Mouse (Mus musculus): ENCODE measurements around the gene Pop5.

Gene Pop5

GRCm38 (mm10) chr5:115214864-115215263 lies 20.8 kb upstream of the Pop5 start:
- no peak for DNase-seq (ENCODE audit: low read depth)

GRCm38 (mm10) chr5:115215273-115216185 lies 20.1 kb upstream of the Pop5 start:
- DNase-seq (ENCODE audit: low read depth): no peak

DNA sequence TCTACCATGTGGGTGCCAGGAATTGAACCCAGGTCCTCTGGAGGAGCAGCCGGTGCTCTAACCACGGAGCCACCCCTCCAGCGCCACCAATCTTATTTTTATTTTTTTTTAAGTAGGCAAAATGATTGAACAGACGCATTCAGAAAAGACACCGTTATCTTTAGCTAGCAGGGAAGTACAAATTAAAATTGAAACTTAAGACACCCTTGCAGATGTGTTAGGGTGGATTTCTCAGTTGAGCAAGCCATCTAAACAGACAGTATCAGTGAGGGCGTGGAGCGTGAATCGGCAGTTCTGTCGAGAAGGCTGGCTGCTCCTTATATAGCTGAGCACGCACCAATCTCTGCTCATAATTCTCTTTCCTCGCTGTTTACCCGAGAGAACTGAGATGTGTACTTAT lies 17.6 kb upstream of the Pop5 start:
- no peak for DNase-seq (ENCODE audit: low read depth)

DNA sequence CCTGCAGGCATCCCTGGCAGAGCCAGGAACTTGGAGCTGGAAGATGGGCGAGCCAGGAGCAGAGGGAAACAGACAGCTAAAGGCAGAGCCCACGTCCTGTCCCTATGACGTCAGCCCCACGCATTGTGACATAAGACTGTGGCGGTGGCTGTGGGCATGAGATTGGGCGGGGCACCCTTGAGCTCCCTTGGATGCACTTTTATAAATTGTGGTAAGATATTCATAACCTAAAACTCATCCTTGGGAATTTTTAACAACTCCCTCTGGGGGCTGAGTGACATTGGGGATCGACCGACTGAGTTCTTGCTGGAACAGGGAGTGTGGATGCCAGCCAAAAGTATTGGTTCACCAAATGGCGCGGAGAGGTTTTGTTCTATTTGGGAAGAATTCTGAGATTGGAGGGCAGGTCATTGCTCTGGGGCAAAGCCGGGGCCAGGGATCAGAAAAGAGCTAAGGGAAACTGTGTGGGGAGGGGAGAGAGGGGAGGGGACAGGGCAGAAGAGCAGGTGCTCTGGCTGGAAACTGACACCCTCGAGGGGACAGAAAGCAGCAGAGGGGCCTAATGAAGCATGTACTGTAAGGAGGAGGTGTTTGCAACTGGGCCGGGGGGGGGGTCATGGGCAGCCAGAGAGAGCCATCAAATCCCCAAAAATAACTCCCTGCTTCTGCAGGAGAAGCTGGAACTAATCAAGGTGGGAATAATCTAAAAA lies 14.6 kb upstream of the Pop5 start:
- DNase-seq (ENCODE audit: low read depth): no peak

DNA sequence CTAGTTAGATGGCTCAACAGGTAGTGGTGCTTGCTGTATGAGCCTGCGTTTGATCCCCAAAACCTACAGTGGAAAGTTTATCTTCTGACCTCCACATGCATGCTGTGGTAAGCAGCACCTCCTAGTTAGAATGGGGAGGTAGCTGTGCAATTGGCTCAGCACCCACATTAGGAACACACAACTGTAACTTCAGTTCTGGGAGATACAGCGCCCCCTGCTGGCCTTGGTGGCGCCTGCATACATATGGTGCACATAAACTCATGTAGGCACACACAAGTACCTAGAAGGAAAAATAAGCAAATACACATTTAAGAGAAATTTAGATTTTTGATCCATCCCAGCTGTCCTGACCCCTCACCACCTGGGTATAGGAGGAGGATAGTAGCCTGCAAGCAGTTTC lies 13.2 kb upstream of the Pop5 start:
- no peak for DNase-seq (ENCODE audit: low read depth)

DNA sequence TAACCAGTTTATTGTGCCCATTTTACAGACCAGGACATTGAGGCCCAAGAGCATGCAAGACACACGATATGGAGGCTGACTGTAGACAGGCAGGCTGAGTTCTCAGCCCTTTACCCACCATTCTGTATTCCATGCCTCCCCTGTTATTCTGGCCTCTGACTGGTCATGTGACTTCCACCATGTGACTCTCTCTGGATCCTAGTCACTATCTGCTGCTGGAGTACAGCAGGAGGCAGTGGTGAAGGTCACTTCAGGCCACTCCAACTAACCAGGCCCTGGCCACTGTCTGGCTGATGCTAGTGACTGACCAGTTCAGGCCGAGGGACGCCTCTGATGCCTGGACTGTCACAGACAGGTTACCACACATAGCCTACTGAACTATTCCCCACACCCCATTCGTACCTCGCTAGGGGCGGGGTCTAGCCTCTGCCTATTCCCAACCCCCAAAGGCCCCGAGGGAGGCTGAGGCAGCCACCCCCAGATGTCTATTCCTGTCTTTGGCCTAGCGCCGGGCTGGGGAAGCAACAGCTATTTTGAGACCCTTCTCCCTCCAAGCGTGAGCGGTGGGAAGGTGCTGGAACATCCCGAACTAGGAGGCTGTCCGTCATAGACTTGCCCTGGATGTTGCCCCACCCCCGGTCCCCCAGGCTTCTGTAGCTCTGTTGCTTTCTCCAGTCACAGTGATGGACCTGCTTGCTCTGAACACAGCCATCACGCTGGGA lies 4.6 kb upstream of the Pop5 start:
- no peak for DNase-seq (ENCODE audit: low read depth)

- DNase-seq (ENCODE audit: low read depth): no peak
Observed at GRCm38 (mm10) chr5:115231552-115232120, 4.0 kb upstream of the Pop5 start.

DNA sequence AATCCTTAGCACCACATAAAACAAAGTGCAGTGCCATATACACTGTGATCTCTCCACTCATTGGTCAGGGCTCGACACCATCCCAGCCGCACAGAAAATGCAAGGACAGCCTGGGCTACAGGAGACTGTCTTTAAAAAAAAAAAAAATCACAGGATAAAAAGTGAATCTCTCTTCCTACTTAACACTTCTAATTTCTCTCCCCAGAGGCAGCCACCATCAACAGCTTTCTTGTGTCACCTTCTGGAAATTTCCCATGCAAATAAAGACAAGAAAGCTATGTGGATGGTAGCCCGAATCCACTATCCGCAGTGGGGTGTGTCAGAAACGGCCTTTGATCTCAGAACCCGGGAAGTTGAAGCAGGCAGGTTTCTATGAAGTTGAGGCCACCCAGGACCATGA lies 3.1 kb upstream of the Pop5 start:
- no peak for DNase-seq (ENCODE audit: low read depth)

- no peak for DNase-seq (ENCODE audit: low read depth)
Observed at GRCm38 (mm10) chr5:115233031-115233780, 2.4 kb upstream of the Pop5 start.

GRCm38 (mm10) chr5:115234519-115234918 lies 1.1 kb upstream of the Pop5 start:
- no peak for DNase-seq (ENCODE audit: low read depth)

DNA sequence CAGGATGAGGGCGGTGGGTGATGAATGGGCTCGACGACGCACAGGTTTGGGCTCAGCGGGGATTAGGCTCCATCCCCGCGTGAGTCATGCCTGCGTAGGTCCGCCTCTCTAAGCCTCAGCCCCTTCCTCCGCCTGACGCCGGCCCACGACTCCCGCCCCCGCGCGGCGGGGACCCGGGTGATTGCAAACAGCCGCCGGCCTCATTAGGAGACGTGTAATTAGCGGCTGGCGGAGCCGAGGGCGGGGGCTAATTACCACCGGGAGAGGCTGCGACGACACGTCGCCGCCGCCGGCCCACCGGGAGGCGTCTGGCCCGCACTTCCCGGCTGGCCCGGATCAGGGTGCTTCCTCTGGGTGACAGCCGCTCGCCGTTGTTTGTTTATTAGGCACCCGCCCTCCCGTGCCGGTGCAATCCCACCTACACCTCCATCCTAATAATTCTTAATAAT lies 289 bp upstream of the Pop5 start:
- peak; percentile 78 for DNase-seq (ENCODE audit: low read depth)

GRCm38 (mm10) chr5:115237803-115238728 lies 2.4 kb downstream of the Pop5 start:
- DNase-seq (ENCODE audit: low read depth): peak; percentile 94

DNA sequence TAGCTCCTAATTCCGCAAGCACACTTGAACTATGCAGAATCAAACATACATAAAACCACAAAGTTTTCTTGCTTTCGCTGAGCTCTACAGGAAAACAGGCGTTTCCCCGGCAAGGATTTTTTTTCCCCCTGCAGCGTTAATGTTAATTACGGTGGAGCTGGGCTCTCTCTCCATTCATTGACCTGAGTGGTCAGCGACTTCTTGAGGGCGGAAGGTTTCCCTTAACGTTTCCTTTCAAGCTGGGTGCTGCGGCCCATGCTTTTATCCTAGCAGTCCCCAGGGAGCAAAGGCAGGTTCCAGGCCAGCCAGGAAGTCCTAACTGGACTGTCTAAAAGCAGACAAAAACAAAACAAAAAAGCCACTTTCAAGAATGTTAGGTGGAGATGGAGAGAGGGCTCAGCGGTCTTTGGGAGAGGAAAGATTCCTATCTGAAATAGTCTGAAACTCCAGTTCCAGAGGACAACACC lies 3.1 kb downstream of the Pop5 start:
- DNase-seq (ENCODE audit: low read depth): no peak

- DNase-seq (ENCODE audit: low read depth): no peak
Observed at GRCm38 (mm10) chr5:115240191-115240590, 4.6 kb downstream of the Pop5 start.

DNA sequence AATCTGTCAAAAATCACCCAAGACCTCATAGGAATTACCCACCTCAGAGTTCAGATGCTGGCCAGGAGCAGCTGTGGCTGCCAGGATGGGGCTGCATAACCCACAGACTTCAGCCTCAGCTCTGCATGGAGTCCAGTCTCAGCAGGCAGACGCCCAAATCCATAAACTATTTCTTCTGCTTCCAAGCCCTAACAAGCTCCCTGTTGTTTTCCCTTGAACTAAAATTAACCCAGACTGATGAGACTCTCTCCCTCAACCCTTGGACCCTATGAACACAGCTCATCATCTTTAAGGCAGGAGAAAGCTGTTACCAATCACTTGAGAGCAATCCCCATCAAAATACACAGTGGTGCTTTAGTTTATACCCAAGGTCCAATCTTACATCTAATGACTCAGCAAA lies 19.8 kb downstream of the Pop5 start:
- DNase-seq (ENCODE audit: low read depth): no peak

DNA sequence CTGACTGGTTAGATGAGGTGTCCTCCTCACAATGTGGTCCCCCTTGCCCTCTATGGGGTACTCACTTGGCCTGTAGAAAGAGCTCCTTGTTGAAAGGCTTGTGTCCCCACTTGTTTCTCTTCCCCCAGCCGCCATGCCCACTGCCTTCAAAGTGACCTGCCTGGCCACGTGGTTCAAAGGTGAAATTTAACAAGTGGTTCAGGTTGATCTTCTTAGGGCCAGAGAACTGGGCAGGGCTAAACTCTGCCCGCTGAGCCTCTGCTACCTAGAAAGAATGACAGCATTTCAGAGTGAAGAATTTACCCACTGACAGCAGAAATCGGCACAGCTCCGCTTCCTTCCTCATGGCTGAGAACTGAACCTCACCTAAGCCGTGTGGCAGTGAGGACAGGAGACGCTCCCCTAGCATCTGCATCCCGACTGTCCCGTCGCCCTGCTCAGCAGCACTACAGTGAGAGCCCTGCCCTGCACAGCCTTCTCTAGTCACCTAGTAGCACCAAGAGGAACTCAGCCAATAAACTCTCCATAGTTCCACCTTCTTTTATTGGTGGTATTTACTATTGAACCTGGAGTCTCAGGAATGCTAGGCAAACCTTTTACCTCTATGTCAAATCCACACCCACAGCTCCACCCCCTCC lies 21.4 kb downstream of the Pop5 start:
- no peak for DNase-seq (ENCODE audit: low read depth)

- DNase-seq (ENCODE audit: low read depth): no peak
Observed at GRCm38 (mm10) chr5:115260356-115260755, 24.7 kb downstream of the Pop5 start.

DNA sequence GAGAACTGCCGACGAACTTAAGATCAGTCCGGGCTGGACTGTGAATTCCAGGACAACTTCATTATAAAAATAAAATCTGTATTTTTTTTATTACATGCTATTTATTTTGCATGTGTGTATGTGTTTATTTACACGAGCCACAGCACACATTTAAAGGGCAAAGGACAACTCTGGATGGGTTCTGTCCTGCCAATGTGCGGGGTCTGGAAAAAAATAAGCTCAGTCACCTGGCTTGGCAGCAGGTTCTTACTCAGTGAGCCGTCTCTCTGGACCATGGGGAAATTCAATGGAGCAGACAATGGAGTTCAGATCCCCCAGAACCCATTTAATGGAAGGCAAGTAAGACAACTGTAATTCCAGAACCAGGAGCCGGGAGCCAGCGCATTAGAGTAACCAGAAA lies 25.5 kb downstream of the Pop5 start:
- DNase-seq (ENCODE audit: low read depth): no peak

DNA sequence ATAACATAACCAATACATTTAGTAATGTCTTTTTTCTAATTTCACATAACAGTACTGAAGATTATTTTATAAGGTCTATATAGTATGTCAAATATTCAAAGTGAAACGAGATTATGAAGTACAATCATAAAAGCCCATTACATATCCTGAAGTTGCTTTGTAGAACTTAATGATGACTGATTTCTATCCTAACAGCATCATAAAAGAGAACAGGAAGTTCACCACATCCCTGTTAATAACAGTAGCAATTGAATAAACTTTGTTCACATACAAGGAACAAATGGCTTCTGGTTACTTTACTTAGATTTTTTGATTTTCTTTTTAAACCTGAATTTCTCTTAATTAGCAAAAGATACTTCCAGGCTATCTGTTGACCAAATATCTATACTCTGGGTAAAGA lies 26.2 kb downstream of the Pop5 start:
- DNase-seq (ENCODE audit: low read depth): no peak
